Mouse (Mus musculus) left cerebral cortex, adult 2 months (tissue): ENCODE measurements around the gene Fgfr2. TPM values are rescaled to one million over a fixed set of nuclear protein-coding genes. Genes with fewer than 3 reads are reported as not detected.

ENCODE experiments used
- DNase-seq, 2 experiments: peaks; one replicate each; pipeline ENCODE4 v3.0.0; 2021 to 2022; ENCODE audit warnings: low spot score in 2 of 2, mixed read lengths in 1 of 2; ENCODE audit errors: extremely low spot score in 1 of 2
- H3K27ac ChIP-seq: fragments of 200-600 bp; 2 replicates; pipeline ENCODE4 v1.8.1; 2022
- H3K4me3 ChIP-seq: fragments of 200-600 bp; 2 replicates; pipeline ENCODE4 v1.8.1; 2022
- CTCF ChIP-seq: fragments of 200-600 bp; IDR thresholded peaks from 2 replicates; pipeline ENCODE4 v1.8.1; 2022; ENCODE audit warnings: antibody characterized with exemption, mild to moderate bottlenecking, moderate library complexity
- intact Hi-C: fragments of 180-260 bp; cut with DNase I; formaldehyde crosslinking; loops from one replicate; pipeline ENCODE4 v1.15.1; 2025
- total RNA-seq, 2 experiments: library from RNA; stranded (reverse); gene quantifications; 2 replicates each; pipeline ENCODE4 v1.2.3; 2021

Gene Fgfr2
- total RNA-seq, 2 experiments from 2014 or later: 47.3 to 47.4 TPM

GRCm38 (mm10) chr7:132600926-132601325 is 522.2 kb downstream of the Fgfr2 start:
- no peak for TF ChIP-seq CTCF
- no peak overlapping the region for H3K4me3 ChIP-seq
- no peak overlapping the region for H3K27ac ChIP-seq
- DNase-seq: no peak
- intact Hi-C loops: no loop called here

GRCm38 (mm10) chr7:132600026-132600425 is 523.1 kb downstream of the Fgfr2 start:
- intact Hi-C loops: no loop called here
- H3K4me3 ChIP-seq: no peak overlapping the region
- DNase-seq: no peak
- H3K27ac ChIP-seq: no peak overlapping the region
- TF ChIP-seq CTCF: no peak

- Histone ChIP-seq H3K4me3 (no peak within 1 kb of the TSS; the same call in 1 of the 2 replicates), H3K27ac (no peak within 1 kb of the TSS)
- no peak for DNase-seq
- intact Hi-C loops: no loop called here
- TF ChIP-seq CTCF: no peak
Measured at GRCm38 (mm10) chr7:132599071-132599975, 523.8 kb downstream of the Fgfr2 start, which contains the start of gene Nkx1-2. Gene Nkx1-2, minus strand, starts transcription at chr7:132599637.

- H3K27ac ChIP-seq: no peak overlapping the region
- no peak for DNase-seq
- peak overlapping the region; percentile 33 for H3K4me3 ChIP-seq
- no peak for TF ChIP-seq CTCF
- intact Hi-C loops: no loop called here
Measured at GRCm38 (mm10) chr7:132597251-132598041, 525.7 kb downstream of the Fgfr2 start.

- Histone ChIP-seq H3K27ac (no peak overlapping the region), H3K4me3 (peak overlapping the region; percentile 33; the same call in 1 of the 2 replicates)
- no peak; the same call in 1 of the 2 replicates for TF ChIP-seq CTCF
- DNase-seq: no peak
- intact Hi-C loops: no loop called here
Measured at GRCm38 (mm10) chr7:132596557-132597250, 526.4 kb downstream of the Fgfr2 start.

GRCm38 (mm10) chr7:132595787-132596186 is 527.4 kb downstream of the Fgfr2 start:
- Histone ChIP-seq H3K27ac (no peak overlapping the region), H3K4me3 (no peak overlapping the region)
- TF ChIP-seq CTCF: no peak
- no peak for DNase-seq
- intact Hi-C loops: no loop called here

GRCm38 (mm10) chr7:132594325-132594724 is 528.8 kb downstream of the Fgfr2 start:
- intact Hi-C loops: no loop called here
- no peak overlapping the region for H3K27ac ChIP-seq
- DNase-seq: no peak
- no peak overlapping the region for H3K4me3 ChIP-seq
- TF ChIP-seq CTCF: no peak

GRCm38 (mm10) chr7:132593762-132594161 is 529.4 kb downstream of the Fgfr2 start:
- H3K4me3 ChIP-seq: no peak overlapping the region
- H3K27ac ChIP-seq: no peak overlapping the region
- DNase-seq: no peak
- TF ChIP-seq CTCF: no peak
- intact Hi-C loops: no loop called here

- intact Hi-C loops: no loop called here
- DNase-seq: no peak
- Histone ChIP-seq H3K27ac (no peak overlapping the region), H3K4me3 (no peak overlapping the region)
- TF ChIP-seq CTCF: no peak
Measured at GRCm38 (mm10) chr7:132589610-132590009, 533.5 kb downstream of the Fgfr2 start.

- no peak for TF ChIP-seq CTCF
- no peak overlapping the region for H3K27ac ChIP-seq
- no peak for DNase-seq
Measured at GRCm38 (mm10) chr7:132587167-132587566, 536.0 kb downstream of the Fgfr2 start.

GRCm38 (mm10) chr7:132585695-132586491 is 537.3 kb downstream of the Fgfr2 start:
- no peak overlapping the region for H3K4me3 ChIP-seq
- TF ChIP-seq CTCF: no peak
- DNase-seq: no peak
- no peak overlapping the region for H3K27ac ChIP-seq
- intact Hi-C loops: no loop called here

More at GRCm38 (mm10) chr7:132587167-132587566, 536.0 kb downstream of the Fgfr2 start:
- H3K4me3 ChIP-seq: no peak overlapping the region
- intact Hi-C loops: no loop called here
